Mouse (Mus musculus): ENCODE data around the gene Spef1.

DNA sequence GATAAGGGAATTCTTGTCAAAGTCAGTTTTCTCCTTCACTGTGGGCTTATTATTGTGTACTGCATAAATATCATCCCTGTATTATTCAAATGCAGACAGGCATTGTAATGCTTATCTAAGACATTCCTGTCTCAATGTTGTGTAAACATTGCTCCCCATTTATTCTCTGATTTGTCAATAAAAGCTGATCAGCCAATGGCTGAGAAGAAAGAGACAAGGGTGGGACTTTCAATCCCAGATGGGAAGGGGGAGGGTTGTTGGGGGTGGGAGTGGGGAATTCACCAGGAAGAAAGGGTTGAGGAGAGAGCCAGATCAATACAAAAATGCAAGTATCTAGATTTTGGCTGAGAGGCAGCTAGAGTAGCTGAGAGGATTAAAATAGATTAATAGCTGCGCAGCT lies 18.2 kb downstream of the Spef1 start:
- TF ChIP-seq CTCF (IDR thresholded peaks at IDR 0.05; ENCODE audit: control insufficient read depth, insufficient read depth, insufficient replicate concordance, low read depth, low read length) (no peak), POLR2A (IDR thresholded peaks at IDR 0.05; ENCODE audit: control insufficient read depth, low read depth, low read length) (no peak)

All from testis, adult 2 months (tissue).